Mouse (Mus musculus) midbrain, embryonic 11.5 days (tissue): ENCODE measurements around the gene Fhl1. TPM values are rescaled to one million over a fixed set of nuclear protein-coding genes. Genes with fewer than 3 reads are reported as not detected.

ENCODE experiments used
- ATAC-seq: fragments of 200-750 bp; cut with Nextera tagmentation; 2 replicates; pipeline ENCODE4 v1.8.0; 2017; ENCODE audit warnings: moderate TSS enrichment, moderate library complexity; ENCODE audit not compliant: low FRiP score
- DNase-seq: peaks from one replicate; pipeline ENCODE4 v3.0.0; 2015; ENCODE audit warnings: low spot score; ENCODE audit errors: missing footprints
- H3K27ac ChIP-seq: fragments of 300-500 bp; sonication (generic); 2 replicates; pipeline ENCODE4 v1.5.1; 2014; ENCODE audit warnings: low read depth, low read length
- H3K27me3 ChIP-seq: fragments of 300-500 bp; sonication (generic); 2 replicates; pipeline ENCODE4 v1.6.1; 2014; ENCODE audit warnings: mild to moderate bottlenecking, low read length, moderate library complexity, mixed read lengths; ENCODE audit not compliant: control insufficient read depth, insufficient read depth
- H3K36me3 ChIP-seq: fragments of 300-500 bp; sonication (generic); 2 replicates; pipeline ENCODE4 v1.6.1; 2014; ENCODE audit warnings: mild to moderate bottlenecking, low read length, moderate library complexity, mixed read lengths; ENCODE audit not compliant: control insufficient read depth, insufficient read depth
- H3K4me1 ChIP-seq: fragments of 300-500 bp; sonication (generic); 2 replicates; pipeline ENCODE4 v1.6.1; 2014; ENCODE audit warnings: low read length; ENCODE audit not compliant: control insufficient read depth, insufficient read depth
- H3K4me2 ChIP-seq: fragments of 300-500 bp; sonication (generic); 2 replicates; pipeline ENCODE4 v1.6.1; 2014; ENCODE audit warnings: mild to moderate bottlenecking, moderate library complexity
- H3K4me3 ChIP-seq: fragments of 300-500 bp; sonication (generic); 2 replicates; pipeline ENCODE4 v1.5.1; 2014; ENCODE audit warnings: low read depth, low read length
- H3K9ac ChIP-seq: fragments of 300-500 bp; sonication (generic); 2 replicates; pipeline ENCODE4 v1.6.1; 2014; ENCODE audit warnings: low read length
- H3K9me3 ChIP-seq: fragments of 300-500 bp; sonication (generic); 2 replicates; pipeline ENCODE4 v1.6.1; 2016; ENCODE audit warnings: low read length; ENCODE audit not compliant: control insufficient read depth
- WGBS: fragments of 180-500 bp; shearing (Covaris S2); extraction: QIAGEN DNeasy Blood & Tissue Kit; methylation state at CpG from one replicate; pipeline ENCODE4 v1.1.7; 2014; 5-methylcytosine and 5-hydroxymethylcytosine counted together
- polyA plus RNA-seq: library from polyadenylated mRNA; unstranded; fragments of >200 nt; fragmentation: Nextera tagmentation; extraction: Ambion mirVana; gene quantifications from 2 replicates; pipeline ENCODE4 v1.2.1, GENCODE M21; 2014

The Fhl1 gene
- 80.7 and 93.3 TPM in 2 replicates for polyA plus RNA-seq

DNA sequence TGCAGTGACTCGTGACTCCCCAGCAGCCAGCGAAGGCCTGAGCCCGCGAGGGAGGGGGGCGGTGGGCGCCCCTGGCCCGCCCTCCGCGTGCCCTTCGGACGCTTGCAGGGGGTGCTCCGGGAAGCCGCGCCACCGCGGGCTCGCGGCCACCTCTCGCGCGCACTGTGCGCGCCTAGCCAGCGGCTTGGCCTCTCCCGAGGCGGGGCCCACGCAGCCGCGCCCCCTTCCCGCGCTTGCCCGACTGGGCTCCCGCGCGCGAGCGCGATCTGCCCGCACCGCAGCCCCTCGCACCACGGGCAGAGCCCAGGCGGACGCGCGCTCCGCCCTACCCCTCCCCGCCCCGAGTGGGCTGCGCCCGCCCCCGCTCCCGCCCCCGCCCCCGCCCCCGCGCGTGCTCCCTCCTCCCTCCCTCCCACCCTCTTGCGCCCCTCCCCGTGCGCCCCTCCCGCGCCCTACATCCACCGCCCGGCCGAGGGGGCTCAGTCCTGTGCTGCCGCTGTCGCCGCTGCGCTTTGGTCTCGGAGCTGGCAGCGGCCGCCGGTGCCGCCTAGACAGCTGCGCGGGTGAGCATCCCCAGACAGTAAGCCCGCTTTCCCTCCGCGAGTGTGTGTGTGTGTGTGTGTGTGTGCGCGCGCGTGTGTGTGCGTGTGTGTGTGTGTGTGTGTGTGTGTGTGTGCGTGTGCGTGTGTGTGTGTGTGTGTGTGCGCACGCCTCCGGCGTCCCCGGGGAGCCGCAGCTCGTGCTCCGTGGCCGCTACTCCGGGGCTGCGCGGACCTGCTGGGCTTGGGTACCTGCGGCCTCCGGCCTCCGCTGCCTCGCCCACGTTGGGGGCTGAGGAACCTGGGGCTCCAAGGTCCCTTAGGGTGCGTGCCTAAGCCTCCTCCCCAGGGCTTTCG lies at the start of gene Fhl1:
TSS of gene Fhl1 (plus strand) at position 482 of the 896 bp plus-strand sequence.
- Histone ChIP-seq H3K4me1 (no peaks in the 10 kb centered on the region; the same call in 1 of the 2 replicates), H3K36me3 (no peaks in the 10 kb centered on the region), H3K4me3 (peak within 1 kb of the TSS; percentile 52), H3K9me3 (no peaks in the 10 kb centered on the region), H3K9ac (peak within 1 kb of the TSS; percentile 73), H3K4me2 (peak within 1 kb of the TSS; percentile 60), H3K27me3 (no peaks in the 10 kb centered on the region), H3K27ac (peak within 1 kb of the TSS; percentile 65)
- ATAC-seq (peak; percentile 92), DNase-seq (peak; percentile 88)
- 16% methylated on average over 55 of the region's 106 CpGs for WGBS

DNA sequence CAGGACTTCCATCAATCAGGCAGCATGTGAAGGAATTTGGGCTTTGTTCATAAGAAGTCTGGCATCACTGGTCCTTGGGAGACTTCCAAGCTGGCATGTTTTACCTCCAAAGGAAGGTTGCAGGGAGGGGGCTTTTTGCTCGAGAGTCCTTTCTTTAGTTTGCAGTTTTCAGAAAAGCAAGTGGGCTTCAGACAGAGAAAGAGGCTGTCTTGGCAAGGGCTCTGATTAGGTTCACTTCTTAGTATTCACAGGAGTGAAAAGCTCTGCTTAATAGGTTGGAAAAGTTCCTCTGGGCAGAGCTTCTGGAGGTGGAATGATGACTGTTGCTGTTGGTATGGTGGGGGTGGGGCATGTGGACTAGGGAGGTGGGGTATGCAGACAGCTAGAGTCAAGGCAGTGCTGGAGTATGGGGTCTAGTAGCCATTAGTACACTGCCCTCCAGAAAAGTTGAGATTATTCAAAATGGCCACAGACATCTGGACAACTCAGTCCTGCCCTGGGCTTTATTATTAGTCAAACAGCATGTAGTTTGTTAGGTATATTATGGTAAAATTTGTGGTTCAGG lies 49.3 kb upstream of the Fhl1 start:
- no peak for ATAC-seq
- H3K27me3 ChIP-seq = no peaks in the 10 kb centered on the region
- no peak overlapping the region for H3K4me2 ChIP-seq
- 78% methylated on average over 1 of the region's 1 CpGs for WGBS
- H3K4me1 ChIP-seq = no peaks in the 10 kb centered on the region
- no peak for DNase-seq
- H3K4me3 ChIP-seq = no peak overlapping the region
- H3K9ac ChIP-seq = no peak overlapping the region
- no peak overlapping the region for H3K27ac ChIP-seq
- no peaks in the 10 kb centered on the region for H3K36me3 ChIP-seq
- no peaks in the 10 kb centered on the region for H3K9me3 ChIP-seq

DNA sequence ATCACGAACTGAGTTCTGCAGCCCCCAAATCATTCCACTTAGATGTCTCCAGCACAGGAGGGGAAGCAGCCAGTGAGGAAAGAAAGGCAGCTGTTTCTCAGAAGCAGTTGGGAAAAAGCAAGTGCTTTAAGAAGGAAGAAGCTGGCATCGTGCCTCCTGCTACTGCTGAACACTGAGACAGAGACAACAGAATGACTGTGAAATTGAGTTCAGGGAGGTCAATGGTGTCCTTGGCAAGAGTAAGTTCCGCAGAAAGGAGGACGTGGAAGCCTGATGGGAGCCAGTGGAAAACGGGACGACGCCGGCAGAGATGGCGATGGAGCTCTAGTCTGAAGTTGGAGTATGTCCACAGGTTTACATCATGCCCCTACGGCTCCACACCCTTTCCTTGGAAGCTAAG lies 48.1 kb upstream of the Fhl1 start:
- 87% methylated on average over 10 of the region's 10 CpGs for WGBS
- no peak for ATAC-seq
- no peak overlapping the region for H3K27ac ChIP-seq

GRCm38 (mm10) chrX:56692554-56692953 lies 39.0 kb upstream of the Fhl1 start:
- H3K27ac ChIP-seq = no peak overlapping the region
- H3K4me2 ChIP-seq = no peak overlapping the region
- no peaks in the 10 kb centered on the region for H3K27me3 ChIP-seq
- DNase-seq = no peak
- H3K9me3 ChIP-seq = no peaks in the 10 kb centered on the region
- H3K9ac ChIP-seq = no peak overlapping the region
- H3K4me3 ChIP-seq = no peak overlapping the region
- WGBS = 86% methylated on average over 6 of the region's 6 CpGs
- no peaks in the 10 kb centered on the region for H3K4me1 ChIP-seq
- no peak for ATAC-seq
- H3K36me3 ChIP-seq = no peaks in the 10 kb centered on the region

More for the DNA sequence above, 48.1 kb upstream of the Fhl1 start:
- no peaks in the 10 kb centered on the region for H3K9me3 ChIP-seq
- no peaks in the 10 kb centered on the region for H3K36me3 ChIP-seq
- no peaks in the 10 kb centered on the region for H3K27me3 ChIP-seq
- H3K9ac ChIP-seq = no peak overlapping the region
- H3K4me2 ChIP-seq = no peak overlapping the region
- no peak for DNase-seq
- no peak overlapping the region for H3K4me3 ChIP-seq
- H3K4me1 ChIP-seq = no peaks in the 10 kb centered on the region

DNA sequence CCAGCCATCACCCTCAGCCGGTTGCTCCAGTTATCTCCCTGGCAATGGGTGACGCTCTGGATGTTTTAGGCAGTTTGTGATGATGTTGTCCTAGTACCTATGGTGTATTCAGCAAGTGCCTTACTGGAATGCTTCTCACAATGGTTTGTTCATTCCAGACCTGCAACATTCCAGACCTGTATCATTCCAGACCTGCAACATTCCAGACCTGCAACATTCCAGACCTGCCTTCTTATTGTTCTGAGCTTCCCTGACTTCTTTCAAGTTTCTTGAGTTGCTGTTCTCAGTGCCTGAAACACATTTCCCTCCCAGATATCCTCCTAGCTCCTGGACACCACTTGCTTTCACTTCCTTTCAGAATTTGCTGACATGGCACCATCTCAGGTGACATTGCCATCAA lies 37.0 kb upstream of the Fhl1 start:
- H3K4me3 ChIP-seq = no peak overlapping the region
- no peak overlapping the region for H3K27ac ChIP-seq
- ATAC-seq (no peak), DNase-seq (no peak)
- 90% methylated on average over 2 of the region's 2 CpGs for WGBS
- H3K27me3 ChIP-seq = no peaks in the 10 kb centered on the region
- H3K4me2 ChIP-seq = no peak overlapping the region
- no peak overlapping the region for H3K9ac ChIP-seq
- H3K9me3 ChIP-seq = no peaks in the 10 kb centered on the region
- no peaks in the 10 kb centered on the region for H3K36me3 ChIP-seq
- H3K4me1 ChIP-seq = no peaks in the 10 kb centered on the region

GRCm38 (mm10) chrX:56697199-56697780 lies 34.3 kb upstream of the Fhl1 start:
- Histone ChIP-seq H3K4me3 (no peak overlapping the region), H3K27me3 (no peaks in the 10 kb centered on the region), H3K4me1 (no peaks in the 10 kb centered on the region), H3K27ac (no peak overlapping the region), H3K36me3 (no peaks in the 10 kb centered on the region), H3K9me3 (no peaks in the 10 kb centered on the region), H3K9ac (no peak overlapping the region), H3K4me2 (no peak overlapping the region)
- DNase-seq = no peak
- no peak for ATAC-seq
- 89% methylated on average over 6 of the region's 6 CpGs for WGBS

DNA sequence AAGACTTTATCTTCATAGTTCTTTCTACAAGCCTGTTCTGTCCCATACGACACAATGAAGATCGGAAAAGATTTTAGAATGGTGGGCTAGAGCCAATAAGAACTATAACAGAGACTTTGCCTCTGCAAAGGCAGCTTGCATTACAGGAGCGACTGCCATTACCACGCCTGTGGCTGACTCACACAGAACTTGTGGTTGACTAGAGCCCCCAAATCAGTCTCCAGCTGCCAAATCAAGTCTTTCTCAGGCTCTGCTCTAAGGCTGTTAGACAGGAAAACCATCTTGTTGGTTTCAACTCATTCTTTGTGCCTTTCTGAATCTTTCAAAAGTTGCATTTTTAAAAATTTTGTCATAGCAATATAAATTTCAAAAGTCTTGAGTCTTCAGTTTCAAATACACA lies 33.7 kb upstream of the Fhl1 start:
- Histone ChIP-seq H3K27me3 (no peaks in the 10 kb centered on the region), H3K4me1 (no peaks in the 10 kb centered on the region), H3K4me3 (no peak overlapping the region), H3K9ac (no peak overlapping the region), H3K9me3 (no peaks in the 10 kb centered on the region), H3K36me3 (no peaks in the 10 kb centered on the region), H3K4me2 (no peak overlapping the region), H3K27ac (no peak overlapping the region)
- DNase-seq (no peak), ATAC-seq (no peak)
- 84% methylated on average over 4 of the region's 4 CpGs for WGBS

DNA sequence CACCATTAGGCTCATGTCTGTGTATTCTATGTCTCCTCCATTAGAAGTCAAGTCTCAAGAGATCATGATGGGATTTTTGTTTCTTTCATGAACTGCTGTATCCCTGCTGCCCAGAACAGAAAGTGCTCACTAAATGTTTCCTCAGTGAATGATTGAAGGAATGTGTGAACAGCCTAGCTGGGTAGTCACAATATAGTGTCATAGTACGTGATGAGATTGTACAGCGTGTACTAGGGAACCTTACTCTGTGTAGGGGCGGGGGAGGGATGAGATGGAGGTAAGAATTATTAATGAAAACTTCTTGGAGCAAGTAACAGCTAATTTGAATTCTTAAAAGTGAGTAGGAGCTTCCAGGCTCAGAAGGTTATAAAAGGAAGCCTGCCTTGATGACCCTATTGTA lies 30.3 kb upstream of the Fhl1 start:
- no peaks in the 10 kb centered on the region for H3K9me3 ChIP-seq
- H3K4me2 ChIP-seq = no peak overlapping the region
- no peak overlapping the region for H3K4me3 ChIP-seq
- no peak overlapping the region for H3K27ac ChIP-seq
- H3K9ac ChIP-seq = no peak overlapping the region
- no peak for DNase-seq
- H3K4me1 ChIP-seq = no peaks in the 10 kb centered on the region
- H3K27me3 ChIP-seq = no peaks in the 10 kb centered on the region
- ATAC-seq = no peak
- H3K36me3 ChIP-seq = no peaks in the 10 kb centered on the region
- WGBS = 90% methylated on average over 3 of the region's 3 CpGs

- Histone ChIP-seq H3K9me3 (no peaks in the 10 kb centered on the region), H3K9ac (no peak overlapping the region), H3K27me3 (no peaks in the 10 kb centered on the region), H3K27ac (no peak overlapping the region), H3K4me3 (no peak overlapping the region), H3K4me1 (no peaks in the 10 kb centered on the region), H3K36me3 (no peaks in the 10 kb centered on the region), H3K4me2 (no peak overlapping the region)
- ATAC-seq (no peak), DNase-seq (no peak)
- 82% methylated on average over 8 of the region's 8 CpGs for WGBS
These were observed 27.5 kb upstream of the Fhl1 start for GRCm38 (mm10) chrX:56703965-56704562.
